ENCODE assay signal across 8 mouse cellular contexts in the genomic region with DNA sequence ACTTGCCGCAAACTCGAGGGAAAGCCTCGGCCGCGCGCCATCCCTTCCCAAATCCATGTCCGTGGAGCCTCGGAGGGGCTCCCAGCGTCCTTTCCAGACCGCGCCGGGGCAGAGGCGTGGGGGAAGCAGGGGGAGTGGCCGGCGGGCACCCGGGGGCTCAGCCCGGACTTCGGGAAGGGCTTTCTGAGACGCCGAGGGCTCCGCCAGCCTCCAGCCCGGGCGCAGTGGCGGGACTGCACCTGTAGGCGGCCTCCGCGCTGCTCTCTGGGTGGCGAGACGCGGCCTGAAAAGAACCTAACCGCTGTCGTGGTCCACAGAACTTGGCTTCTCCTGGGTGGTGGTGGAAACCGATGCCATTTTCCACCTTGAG. TPM values are rescaled to one million over a fixed set of nuclear protein-coding genes. Genes with fewer than 3 reads are reported as not detected.
DNase-seq lines count a peak whose midpoint lies in the region; ATAC-seq and TF ChIP-seq lines count a peak whose summit lies in the region.

No protein-coding gene starts in this region.

- H3K4me1 ChIP-seq in brown adipose tissue, adult 24 weeks (ENCODE audit: control insufficient read depth, insufficient read depth, insufficient read length, low read length) = no peaks in the 10 kb centered on the region
- peaks cover 42% of the 10 kb centered on the region for H3K4me1 ChIP-seq in forebrain, embryonic 13.5 days
- 0 out of 2 replicates have a peak, but pooled peaks cover 6% of the 10 kb centered on the region for H3K4me1 ChIP-seq in heart, postnatal 0 days (ENCODE audit: control insufficient read depth, insufficient read depth)
- H3K4me1 ChIP-seq in liver, embryonic 16.5 days (ENCODE audit: control insufficient read depth, low read depth, low read length) = peaks cover 5% of the 10 kb centered on the region; the same call in 1 of the 2 replicates
- peaks cover 35% of the 10 kb centered on the region for H3K4me1 ChIP-seq in neural tube, embryonic 12.5 days

- peak overlapping the region; percentile 87 for H3K4me2 ChIP-seq in forebrain, embryonic 13.5 days
- H3K4me2 ChIP-seq in heart, postnatal 0 days (ENCODE audit: low read depth, low read length) = peak overlapping the region; percentile 84
- peak overlapping the region; percentile 73 for H3K4me2 ChIP-seq in liver, embryonic 16.5 days (ENCODE audit: low read depth, low read length)
- H3K4me2 ChIP-seq in neural tube, embryonic 12.5 days (replicated peaks) = peak overlapping the region; percentile 85

- WGBS in forebrain, embryonic 13.5 days = under 1% methylated on average over 33 of the region's 33 CpGs
- under 1% methylated on average over 33 of the region's 33 CpGs for WGBS in heart, postnatal 0 days
- WGBS in liver, embryonic 16.5 days (ENCODE audit: insufficient replicate concordance) = 1% methylated on average over 28 of the region's 33 CpGs
- under 1% methylated on average over 33 of the region's 33 CpGs for WGBS in neural tube, embryonic 12.5 days

- H3K27ac ChIP-seq in brown adipose tissue, adult 24 weeks (replicated peaks; ENCODE audit: low read depth, low read length) = peak overlapping the region; percentile 93
- H3K27ac ChIP-seq in forebrain, embryonic 13.5 days = peak overlapping the region; percentile 82
- peak overlapping the region; percentile 96 for H3K27ac ChIP-seq in heart, postnatal 0 days (ENCODE audit: low read depth)
- H3K27ac ChIP-seq in liver, embryonic 16.5 days (ENCODE audit: low read length) = peak overlapping the region; percentile 74
- H3K27ac ChIP-seq in neural tube, embryonic 12.5 days = peak overlapping the region; percentile 64; the same call in 1 of the 2 replicates

- no peaks in the 10 kb centered on the region for H3K9me3 ChIP-seq in forebrain, embryonic 13.5 days (replicated peaks)
- no peaks in the 10 kb centered on the region for H3K9me3 ChIP-seq in heart, postnatal 0 days (replicated peaks; ENCODE audit: control insufficient read depth, low read length)
- H3K9me3 ChIP-seq in liver, embryonic 16.5 days (replicated peaks; ENCODE audit: control insufficient read depth, low read length) = no peaks in the 10 kb centered on the region
- H3K9me3 ChIP-seq in neural tube, embryonic 12.5 days = no peaks in the 10 kb centered on the region

- no peak; the same call in 1 of the 2 replicates for TF ChIP-seq EP300 in heart, postnatal 0 days (IDR thresholded peaks at IDR 0.05; ENCODE audit: low read depth)

- peak; percentile 77 for TF ChIP-seq CTCF in heart, postnatal 0 days (IDR thresholded peaks at IDR 0.05; ENCODE audit: low read depth)

- H3K36me3 ChIP-seq in forebrain, embryonic 13.5 days (ENCODE audit: poor library complexity, severe bottlenecking) = no peaks in the 10 kb centered on the region
- H3K36me3 ChIP-seq in heart, postnatal 0 days (replicated peaks; ENCODE audit: control insufficient read depth, insufficient read depth, low read length) = no peaks in the 10 kb centered on the region
- no peaks in the 10 kb centered on the region for H3K36me3 ChIP-seq in liver, embryonic 16.5 days (ENCODE audit: control insufficient read depth, insufficient read depth)
- no peaks in the 10 kb centered on the region for H3K36me3 ChIP-seq in neural tube, embryonic 12.5 days

- peak overlapping the region; percentile 74 for H3K9ac ChIP-seq in forebrain, embryonic 13.5 days
- peak overlapping the region; percentile 69 for H3K9ac ChIP-seq in heart, postnatal 0 days (replicated peaks; ENCODE audit: low read depth, low read length)
- peak overlapping the region; percentile 68 for H3K9ac ChIP-seq in liver, embryonic 16.5 days (ENCODE audit: low read depth, low read length)
- peak overlapping the region; percentile 72 for H3K9ac ChIP-seq in neural tube, embryonic 12.5 days

- peak; percentile 73 for ATAC-seq in CD4-positive, CD25-positive, alpha-beta regulatory T cell, adult 4 months
- ATAC-seq in forebrain, embryonic 13.5 days = peak; percentile 67
- peak; percentile 67 for ATAC-seq in heart, postnatal 0 days (ENCODE audit: insufficient read depth, low read depth)
- peak; percentile 56 for ATAC-seq in liver, embryonic 16.5 days (ENCODE audit: low read depth)
- peak; percentile 69 for ATAC-seq in neural tube, embryonic 12.5 days (ENCODE audit: low FRiP score, low read depth)

- peak; percentile 86 for DNase-seq in heart, postnatal 0 days (ENCODE audit: low spot score)
- peak; percentile 91 to 93 for DNase-seq in kidney, postnatal 25 days
- peak; percentile 93 for DNase-seq in testis, postnatal 10 days (ENCODE audit: low spot score)

- peak overlapping the region; percentile 98 for H3K4me3 ChIP-seq in brown adipose tissue, adult 24 weeks (ENCODE audit: insufficient read depth, low read depth, low read length)
- H3K4me3 ChIP-seq in forebrain, embryonic 13.5 days = peak overlapping the region; percentile 65
- peak overlapping the region; percentile 83 for H3K4me3 ChIP-seq in heart, postnatal 0 days (ENCODE audit: low read depth, low read length)
- H3K4me3 ChIP-seq in liver, embryonic 16.5 days (ENCODE audit: low read depth, low read length) = peak overlapping the region; percentile 66
- H3K4me3 ChIP-seq in neural tube, embryonic 12.5 days = peak overlapping the region; percentile 71

- H3K27me3 ChIP-seq in forebrain, embryonic 13.5 days = peaks cover 16% of the 10 kb centered on the region
- no peaks in the 10 kb centered on the region for H3K27me3 ChIP-seq in heart, postnatal 0 days (ENCODE audit: control insufficient read depth, insufficient read depth, low read length)
- peaks cover 48% of the 10 kb centered on the region for H3K27me3 ChIP-seq in liver, embryonic 16.5 days (ENCODE audit: control insufficient read depth, insufficient read depth, low read depth, low read length)
- peaks cover 10% of the 10 kb centered on the region for H3K27me3 ChIP-seq in neural tube, embryonic 12.5 days (replicated peaks)

RNA-seq across cellular contexts. Expression of a gene that starts 0.9 kb away (rescaled TPM):
- 1 to 10 TPM in 1 of 2 experiments, under 1 TPM in 1; 0.47 to 1.4 TPM for polyA plus RNA-seq in CD4-positive, CD25-positive, alpha-beta regulatory T cell, adult 4 months (2017; shearing (Covaris generic))
- polyA plus RNA-seq in brown adipose tissue, adult 24 weeks (2012; ENCODE audit: insufficient read depth, insufficient read length, missing spikeins) = 7.9 and 11.2 TPM in 2 replicates
- polyA plus RNA-seq in forebrain, embryonic 13.5 days (2015; fragmentation: Nextera tagmentation; extraction: Ambion mirVana) = 10.6 and 12.3 TPM in 2 replicates
- total RNA-seq in heart, postnatal 0 days (2014; rRNA removed; ENCODE audit: low replicate concordance) = 11.2 and 11.3 TPM in 2 replicates
- polyA plus RNA-seq in heart, postnatal 0 days (2015; fragmentation: Nextera tagmentation; extraction: Ambion mirVana) = 6.7 and 6.8 TPM in 2 replicates
- 0.81 and 0.89 TPM in 2 replicates for polyA plus RNA-seq in liver, embryonic 16.5 days (2015; fragmentation: Nextera tagmentation; extraction: Ambion mirVana)
- polyA plus RNA-seq in neural tube, embryonic 12.5 days (2016; fragmentation: Nextera tagmentation; extraction: Ambion mirVana) = 29.0 and 31.6 TPM in 2 replicates

Comparison
In these comparisons a context has a peak if more than half of its experiments do, and no peak if none do; other contexts are left out.
1. Peak in every context shown above with its lines: DNase-seq, ATAC-seq, H3K4me3 ChIP-seq and H3K27ac ChIP-seq.